Mouse (Mus musculus) heart, embryonic 11.5 days (tissue): ENCODE measurements at regions not wholly inside any gene's neighbourhood (a gene's known extent, or its start where the extent isn't known, plus 50 kb on each side); places are given as distances from the start of the nearest gene placed in this dataset.

Experiments used
- ATAC-seq: fragments of 200-750 bp; cut with Nextera tagmentation; replicated peaks from 2 replicates; pipeline ENCODE4 v1.8.0; 2017; ENCODE audit warnings: moderate library complexity; ENCODE audit not compliant: insufficient number of reproducible peaks, low FRiP score, low TSS enrichment
- H3K27ac ChIP-seq: fragments of 300-500 bp; sonication (generic); 2 replicates; pipeline ENCODE4 v1.5.1; 2014; ENCODE audit warnings: mild to moderate bottlenecking, low read depth, low read length
- H3K27me3 ChIP-seq: fragments of 300-500 bp; sonication (generic); 2 replicates; pipeline ENCODE4 v1.6.1; 2014; ENCODE audit warnings: mild to moderate bottlenecking, low read length, mixed read lengths; ENCODE audit not compliant: control insufficient read depth, insufficient read depth
- H3K36me3 ChIP-seq: fragments of 300-500 bp; sonication (generic); 2 replicates; pipeline ENCODE4 v1.6.1; 2014; ENCODE audit warnings: mild to moderate bottlenecking, low read length, moderate library complexity, mixed read lengths; ENCODE audit not compliant: control insufficient read depth, insufficient read depth
- H3K4me1 ChIP-seq: fragments of 300-500 bp; sonication (generic); 2 replicates; pipeline ENCODE4 v1.6.1; 2014; ENCODE audit warnings: low read length; ENCODE audit not compliant: control insufficient read depth, insufficient read depth
- H3K4me2 ChIP-seq: fragments of 300-500 bp; sonication (generic); 2 replicates; pipeline ENCODE4 v1.6.1; 2014; ENCODE audit warnings: mild to moderate bottlenecking, moderate library complexity
- H3K4me3 ChIP-seq: fragments of 300-500 bp; sonication (generic); 2 replicates; pipeline ENCODE4 v1.5.1; 2014; ENCODE audit warnings: low read depth, low read length
- H3K9ac ChIP-seq: fragments of 300-500 bp; sonication (generic); 2 replicates; pipeline ENCODE4 v1.6.1; 2014; ENCODE audit warnings: mild to moderate bottlenecking, low read depth, low read length, moderate library complexity
- H3K9me3 ChIP-seq: fragments of 300-500 bp; sonication (generic); replicated peaks from 2 replicates; pipeline ENCODE4 v1.6.1; 2016; ENCODE audit warnings: low read length; ENCODE audit not compliant: control insufficient read depth
- WGBS: fragments of 180-500 bp; shearing (Covaris S2); extraction: QIAGEN DNeasy Blood & Tissue Kit; methylation state at CpG from one replicate; pipeline ENCODE4 v1.1.7; 2014; ENCODE audit not compliant: insufficient replicate concordance; 5-methylcytosine and 5-hydroxymethylcytosine counted together

GRCm38 (mm10) chr4:93494319-93494718 is 159.0 kb upstream of the Tusc1 start:
- 84% methylated on average over 4 of the region's 4 CpGs for WGBS
- no peak overlapping the region for H3K27ac ChIP-seq
- no peak overlapping the region for H3K4me2 ChIP-seq
- no peaks in the 10 kb centered on the region for H3K9me3 ChIP-seq
- H3K4me3 ChIP-seq, result no peak overlapping the region
- H3K9ac ChIP-seq, result no peak overlapping the region
- H3K27me3 ChIP-seq, result no peaks in the 10 kb centered on the region
- no peaks in the 10 kb centered on the region for H3K36me3 ChIP-seq
- ATAC-seq, result no peak
- no peaks in the 10 kb centered on the region for H3K4me1 ChIP-seq

GRCm38 (mm10) chr4:93493905-93494304 is 158.6 kb upstream of the Tusc1 start:
- Histone ChIP-seq H3K9me3 (no peaks in the 10 kb centered on the region), H3K27me3 (no peaks in the 10 kb centered on the region), H3K4me1 (no peaks in the 10 kb centered on the region), H3K27ac (no peak overlapping the region), H3K9ac (no peak overlapping the region), H3K4me2 (no peak overlapping the region), H3K4me3 (no peak overlapping the region), H3K36me3 (no peaks in the 10 kb centered on the region)
- 70% methylated on average over 2 of the region's 2 CpGs for WGBS
- no peak for ATAC-seq

GRCm38 (mm10) chr4:93493326-93493725 is 158.0 kb upstream of the Tusc1 start:
- H3K4me2 ChIP-seq, result no peak overlapping the region
- H3K9me3 ChIP-seq, result no peaks in the 10 kb centered on the region
- no peak overlapping the region for H3K4me3 ChIP-seq
- no peaks in the 10 kb centered on the region for H3K4me1 ChIP-seq
- no peaks in the 10 kb centered on the region for H3K27me3 ChIP-seq
- no peak overlapping the region for H3K27ac ChIP-seq
- ATAC-seq, result no peak
- H3K9ac ChIP-seq, result no peak overlapping the region
- H3K36me3 ChIP-seq, result no peaks in the 10 kb centered on the region

DNA sequence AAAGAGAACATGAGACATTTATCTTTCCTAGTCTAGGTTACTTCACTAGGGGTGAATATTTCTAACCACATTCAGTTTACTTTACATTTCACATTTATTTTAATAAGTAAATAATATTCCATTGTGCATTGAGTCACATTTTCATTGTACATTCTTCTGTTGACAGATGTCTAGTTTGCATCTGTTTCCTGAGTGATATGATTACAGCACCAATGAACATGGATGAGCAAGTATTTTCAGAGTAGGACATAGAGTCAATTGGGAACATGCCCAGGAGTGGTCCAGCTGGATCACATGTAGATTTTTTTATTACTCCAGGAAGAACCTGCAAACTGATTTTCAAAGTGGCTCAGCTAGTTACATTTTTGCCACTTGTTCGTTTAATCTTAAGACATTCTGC is 153.3 kb upstream of the Tusc1 start:
- no peak overlapping the region for H3K4me2 ChIP-seq
- no peak overlapping the region for H3K9ac ChIP-seq
- no peaks in the 10 kb centered on the region for H3K9me3 ChIP-seq
- no peak overlapping the region for H3K27ac ChIP-seq
- H3K27me3 ChIP-seq, result no peaks in the 10 kb centered on the region
- no peak overlapping the region for H3K4me3 ChIP-seq
- no peaks in the 10 kb centered on the region for H3K36me3 ChIP-seq
- H3K4me1 ChIP-seq, result no peaks in the 10 kb centered on the region
- no peak for ATAC-seq
- WGBS, result 63% methylated on average over 1 of the region's 1 CpGs

DNA sequence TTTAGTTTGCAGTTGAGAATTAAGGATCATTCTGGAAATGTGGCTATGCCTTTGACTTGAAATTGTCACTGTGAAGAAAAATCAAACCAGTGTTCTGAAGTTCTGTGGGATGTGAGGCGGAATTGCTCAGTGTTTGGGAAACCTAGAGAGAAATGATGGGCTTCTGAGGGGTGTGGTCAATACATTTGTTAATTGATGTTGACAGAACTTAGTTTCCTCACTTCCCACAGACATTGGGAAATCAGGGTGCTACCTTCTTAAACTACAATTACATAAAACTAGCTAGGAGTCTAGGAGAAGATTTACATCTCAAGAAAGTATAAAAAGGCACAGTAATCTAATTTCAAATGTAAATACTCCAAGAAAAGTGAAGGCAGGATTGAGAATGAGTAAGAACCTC is 151.1 kb upstream of the Tusc1 start:
- Histone ChIP-seq H3K27ac (no peak overlapping the region), H3K36me3 (no peaks in the 10 kb centered on the region), H3K4me2 (no peak overlapping the region), H3K9ac (no peak overlapping the region), H3K4me3 (no peak overlapping the region), H3K9me3 (no peaks in the 10 kb centered on the region), H3K4me1 (no peaks in the 10 kb centered on the region), H3K27me3 (no peaks in the 10 kb centered on the region)
- 69% methylated on average over 1 of the region's 1 CpGs for WGBS
- ATAC-seq, result no peak

DNA sequence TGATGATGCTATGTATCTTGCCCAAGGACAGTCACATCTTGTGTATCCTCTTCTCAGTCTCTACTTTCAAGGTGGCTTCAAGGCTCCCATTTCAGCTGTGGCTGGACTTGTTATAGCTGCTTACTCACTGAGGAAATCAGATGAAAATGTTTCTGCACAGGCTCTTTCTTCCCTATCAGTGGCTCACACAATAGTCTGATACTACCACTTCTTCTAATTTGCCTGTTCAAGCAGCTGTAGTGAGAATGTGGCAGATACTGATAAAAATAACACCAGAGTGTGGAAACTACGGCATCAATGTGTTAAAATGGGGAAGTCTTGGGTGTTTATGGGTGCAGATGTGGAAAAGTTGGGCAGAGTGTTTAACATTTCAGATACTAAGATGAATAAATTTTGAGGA is 145.9 kb upstream of the Tusc1 start:
- 51% methylated on average over 1 of the region's 1 CpGs for WGBS
- no peak overlapping the region for H3K27ac ChIP-seq
- no peak overlapping the region for H3K4me2 ChIP-seq
- no peak overlapping the region for H3K9ac ChIP-seq
- H3K4me3 ChIP-seq, result no peak overlapping the region
- peak; percentile 87 for ATAC-seq
- H3K4me1 ChIP-seq, result no peaks in the 10 kb centered on the region
- H3K9me3 ChIP-seq, result no peaks in the 10 kb centered on the region
- no peaks in the 10 kb centered on the region for H3K27me3 ChIP-seq
- H3K36me3 ChIP-seq, result no peaks in the 10 kb centered on the region

GRCm38 (mm10) chr4:93477189-93477767 is 142.0 kb upstream of the Tusc1 start:
- Histone ChIP-seq H3K9ac (no peak overlapping the region), H3K27me3 (no peaks in the 10 kb centered on the region), H3K4me3 (no peak overlapping the region), H3K27ac (no peak overlapping the region), H3K4me2 (no peak overlapping the region), H3K4me1 (no peaks in the 10 kb centered on the region), H3K9me3 (no peaks in the 10 kb centered on the region), H3K36me3 (no peaks in the 10 kb centered on the region)
- no peak for ATAC-seq

DNA sequence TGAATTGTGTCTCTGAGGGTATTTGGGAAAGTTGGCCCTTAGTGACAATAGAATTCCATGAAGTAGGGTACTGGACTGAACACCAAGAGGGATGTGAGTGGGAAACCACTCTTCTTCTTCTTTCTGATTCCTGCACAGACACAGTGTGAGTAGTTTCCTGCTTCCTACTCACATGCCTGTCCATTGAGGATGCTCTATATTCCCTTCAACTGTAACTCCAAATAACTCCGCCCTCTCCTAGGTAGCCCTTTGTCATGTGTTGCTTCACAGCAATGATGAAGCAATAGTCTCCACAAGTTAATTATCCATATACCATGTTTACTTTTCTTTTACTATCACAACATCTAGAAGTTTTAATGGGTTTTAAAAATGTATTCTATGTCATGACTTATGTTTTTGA is 132.7 kb upstream of the Tusc1 start:
- no peaks in the 10 kb centered on the region for H3K36me3 ChIP-seq

GRCm38 (mm10) chr4:93467424-93467823 is 132.1 kb upstream of the Tusc1 start:
- Histone ChIP-seq H3K9me3 (no peaks in the 10 kb centered on the region), H3K27ac (no peak overlapping the region), H3K36me3 (no peaks in the 10 kb centered on the region), H3K4me3 (no peak overlapping the region), H3K4me1 (no peaks in the 10 kb centered on the region), H3K9ac (no peak overlapping the region), H3K4me2 (no peak overlapping the region), H3K27me3 (no peaks in the 10 kb centered on the region)
- no peak for ATAC-seq
- WGBS, result 62% methylated on average over 1 of the region's 1 CpGs

More for the DNA sequence above, 132.7 kb upstream of the Tusc1 start:
- Histone ChIP-seq H3K9me3 (no peaks in the 10 kb centered on the region), H3K4me1 (no peaks in the 10 kb centered on the region), H3K27ac (no peak overlapping the region), H3K4me2 (no peak overlapping the region), H3K27me3 (no peaks in the 10 kb centered on the region), H3K9ac (no peak overlapping the region), H3K4me3 (no peak overlapping the region)
- no peak for ATAC-seq
- 96% methylated on average over 1 of the region's 1 CpGs for WGBS
